Mouse (Mus musculus): ENCODE results near the gene Ctbp1.

Ctbp1 gene

GRCm38 (mm10) chr5:33207136-33207535, 67.7 kb downstream of the Ctbp1 start:
- DNase-seq (ENCODE audit: low spot score): no peak

- no peak for DNase-seq (ENCODE audit: low spot score)
Observed at GRCm38 (mm10) chr5:33206328-33206727, 68.5 kb downstream of the Ctbp1 start.

- no peak for DNase-seq (ENCODE audit: low spot score)
Observed at GRCm38 (mm10) chr5:33204284-33204683, 70.5 kb downstream of the Ctbp1 start.

GRCm38 (mm10) chr5:33203691-33204242, 71.0 kb downstream of the Ctbp1 start:
- DNase-seq (ENCODE audit: low spot score): no peak

GRCm38 (mm10) chr5:33203171-33203565, 71.6 kb downstream of the Ctbp1 start:
- DNase-seq (ENCODE audit: low spot score): no peak

- no peak for DNase-seq (ENCODE audit: low spot score)
Observed at GRCm38 (mm10) chr5:33202516-33203170, 72.2 kb downstream of the Ctbp1 start.

- DNase-seq (ENCODE audit: low spot score): no peak
Observed at GRCm38 (mm10) chr5:33201697-33202096, 73.1 kb downstream of the Ctbp1 start.

GRCm38 (mm10) chr5:33200071-33200470, 74.7 kb downstream of the Ctbp1 start:
- no peak for DNase-seq (ENCODE audit: low spot score)

Measured in urinary bladder, postnatal 10 days (tissue).